Mouse (Mus musculus) kidney, adult 2 months (tissue): Measurements from ENCODE around the gene Cdh13.

Experiments used
- CTCF ChIP-seq: fragments of 200-500 bp; conservative IDR thresholded peaks from 2 replicates; pipeline ENCODE4 v1.5.1; 2011; ENCODE audit warnings: low read depth, mild to moderate bottlenecking, control low read depth, low read length, moderate library complexity, mixed read lengths; ENCODE audit not compliant: insufficient read depth, insufficient read length
- POLR2A ChIP-seq: fragments of 200-500 bp; IDR thresholded peaks from one replicate; pipeline ENCODE4 v1.6.1; 2011; ENCODE audit warnings: low read depth, low read length, control low read depth

DNA sequence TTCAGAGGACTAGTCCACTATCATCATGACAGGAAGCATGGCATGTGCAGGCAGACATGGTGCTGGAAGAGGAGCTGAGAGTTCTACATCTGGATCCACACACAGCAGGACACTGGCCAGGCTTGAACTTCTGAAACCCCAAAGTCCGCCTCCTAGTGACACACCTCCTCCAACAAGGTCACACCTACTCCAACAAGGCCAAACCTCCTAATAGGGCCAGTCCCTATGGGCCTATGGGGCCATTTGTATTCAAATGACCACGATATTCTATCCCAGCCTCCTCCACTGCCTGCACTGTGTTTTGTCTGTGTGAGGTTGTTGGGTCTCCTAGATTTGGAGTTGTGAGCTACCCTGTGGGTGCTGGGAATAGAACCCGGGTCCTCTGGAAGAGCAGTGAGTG, 1060.1 kb downstream of the Cdh13 start:
- TF ChIP-seq POLR2A, result no peak
- no peak for TF ChIP-seq CTCF
